Mouse (Mus musculus) retina, postnatal 7 days (tissue): ENCODE results near the gene Cerk.

Experiments
- DNase-seq: peaks from one replicate; pipeline ENCODE4 v3.0.0-alpha.2; 2012; ENCODE audit warnings: low read depth, low spot score

Gene Cerk

DNA sequence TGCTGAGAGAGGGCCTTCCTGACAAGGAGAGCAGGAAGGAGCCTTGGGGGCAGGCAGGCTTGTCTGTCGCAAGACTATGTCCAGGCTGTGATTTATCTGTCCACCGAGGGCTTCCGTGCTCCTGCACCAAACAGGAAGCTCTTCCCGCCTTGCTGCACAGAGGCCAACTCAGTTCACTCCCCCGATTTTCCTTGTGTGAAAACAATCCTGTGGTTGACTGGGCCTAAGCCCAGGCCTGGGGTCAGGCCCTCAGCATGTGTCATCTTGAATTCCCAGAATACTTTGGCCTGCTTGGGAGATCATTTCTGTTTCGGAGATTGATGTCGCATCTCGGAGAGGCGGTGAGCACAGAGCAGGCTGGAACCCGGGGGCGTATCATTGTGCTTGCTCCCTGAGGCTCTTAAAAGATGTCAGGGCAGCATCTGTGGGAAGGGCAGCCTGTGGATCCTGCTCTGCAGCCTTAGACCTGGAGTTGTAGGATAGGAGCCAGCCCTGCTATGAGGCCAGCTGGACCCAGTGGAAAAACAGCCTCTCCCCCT, 95.9 kb downstream of the Cerk start:
- DNase-seq = no peak
